Mouse (Mus musculus) heart, embryonic 15.5 days (tissue): ENCODE data around the gene Hnrnph1. TPM values are rescaled to one million over a fixed set of nuclear protein-coding genes. Genes with fewer than 3 reads are reported as not detected.

ENCODE experiments used
- ATAC-seq: fragments of 200-750 bp; cut with Nextera tagmentation; replicated peaks from 2 replicates; pipeline ENCODE4 v1.8.0; 2017; ENCODE audit warnings: low read depth, moderate TSS enrichment; ENCODE audit not compliant: insufficient number of reproducible peaks, insufficient read depth, low FRiP score
- H3K27ac ChIP-seq: fragments of 300-500 bp; sonication (generic); 2 replicates; pipeline ENCODE4 v1.5.1; 2015; ENCODE audit warnings: mild to moderate bottlenecking, inconsistent platforms
- H3K27me3 ChIP-seq: fragments of 300-500 bp; sonication (generic); 2 replicates; pipeline ENCODE4 v1.6.1; 2015; ENCODE audit warnings: inconsistent platforms
- H3K36me3 ChIP-seq: fragments of 300-500 bp; sonication (generic); 2 replicates; pipeline ENCODE4 v1.6.1; 2015; ENCODE audit warnings: mild to moderate bottlenecking, inconsistent platforms
- H3K4me1 ChIP-seq: fragments of 300-500 bp; sonication (generic); replicated peaks from 2 replicates; pipeline ENCODE4 v1.6.1; 2015; ENCODE audit warnings: inconsistent platforms
- H3K4me2 ChIP-seq: fragments of 300-500 bp; sonication (generic); 2 replicates; pipeline ENCODE4 v1.6.1; 2015; ENCODE audit warnings: inconsistent platforms, mild to moderate bottlenecking, moderate library complexity
- H3K4me3 ChIP-seq: fragments of 300-500 bp; sonication (generic); 2 replicates; pipeline ENCODE4 v1.5.1; 2015; ENCODE audit warnings: mild to moderate bottlenecking, inconsistent platforms
- H3K9ac ChIP-seq: fragments of 300-500 bp; sonication (generic); 2 replicates; pipeline ENCODE4 v1.6.1; 2015; ENCODE audit warnings: mild to moderate bottlenecking, inconsistent platforms
- H3K9me3 ChIP-seq: fragments of 300-500 bp; sonication (generic); replicated peaks from 2 replicates; pipeline ENCODE4 v1.6.1; 2016; ENCODE audit warnings: inconsistent platforms
- WGBS: fragments of 180-500 bp; shearing (Covaris S2); methylation state at CpG from one replicate; pipeline ENCODE4 v1.1.7; 2015; ENCODE audit warnings: mixed read lengths; 5-methylcytosine and 5-hydroxymethylcytosine counted together
- polyA plus RNA-seq: library from polyadenylated mRNA; unstranded; fragments of >200 nt; fragmentation: Nextera tagmentation; extraction: Ambion mirVana; gene quantifications from 2 replicates; pipeline ENCODE4 v1.2.1, GENCODE M21; 2015

The Hnrnph1 gene
- polyA plus RNA-seq, 1 experiment from 2014 or later = 190 TPM

GRCm38 (mm10) chr11:50415563-50416241 is 38.9 kb downstream of the Hnrnph1 start:
- Histone ChIP-seq H3K9me3 (no peaks in the 10 kb centered on the region), H3K4me3 (no peak overlapping the region), H3K4me1 (no peaks in the 10 kb centered on the region), H3K9ac (no peak overlapping the region), H3K27me3 (no peaks in the 10 kb centered on the region), H3K4me2 (no peak overlapping the region), H3K27ac (no peak overlapping the region), H3K36me3 (peaks cover 51% of the 10 kb centered on the region)
- no peak for ATAC-seq
- WGBS = 85% methylated on average over 6 of the region's 6 CpGs

GRCm38 (mm10) chr11:50417856-50418255 is 41.1 kb downstream of the Hnrnph1 start:
- peaks cover 49% of the 10 kb centered on the region for H3K36me3 ChIP-seq
- no peak overlapping the region for H3K4me3 ChIP-seq
- H3K9ac ChIP-seq = no peak overlapping the region
- peaks cover 10% of the 10 kb centered on the region for H3K4me1 ChIP-seq
- no peak overlapping the region for H3K27ac ChIP-seq
- H3K27me3 ChIP-seq = no peaks in the 10 kb centered on the region
- no peak overlapping the region for H3K4me2 ChIP-seq
- no peaks in the 10 kb centered on the region for H3K9me3 ChIP-seq
- ATAC-seq = no peak
- WGBS = 42% methylated on average over 2 of the region's 2 CpGs

GRCm38 (mm10) chr11:50421461-50421860 is 44.7 kb downstream of the Hnrnph1 start:
- no peak overlapping the region for H3K27ac ChIP-seq
- no peaks in the 10 kb centered on the region for H3K9me3 ChIP-seq
- ATAC-seq = peak; percentile 5; the same call in 1 of the 2 replicates
- peaks cover 35% of the 10 kb centered on the region for H3K36me3 ChIP-seq
- peak overlapping the region; percentile 66 for H3K4me2 ChIP-seq
- H3K4me3 ChIP-seq = peak overlapping the region; percentile 37
- 54% methylated on average over 5 of the region's 5 CpGs for WGBS
- H3K9ac ChIP-seq = no peak overlapping the region
- H3K27me3 ChIP-seq = no peaks in the 10 kb centered on the region
- H3K4me1 ChIP-seq = peaks cover 10% of the 10 kb centered on the region

GRCm38 (mm10) chr11:50421934-50422780 is 45.4 kb downstream of the Hnrnph1 start:
- ATAC-seq = peak; percentile 89
- peak overlapping the region; percentile 66 for H3K4me2 ChIP-seq
- H3K9me3 ChIP-seq = no peaks in the 10 kb centered on the region
- no peaks in the 10 kb centered on the region for H3K27me3 ChIP-seq
- no peak overlapping the region for H3K9ac ChIP-seq
- H3K4me3 ChIP-seq = peak overlapping the region; percentile 37
- peaks cover 10% of the 10 kb centered on the region for H3K4me1 ChIP-seq
- H3K36me3 ChIP-seq = peaks cover 28% of the 10 kb centered on the region
- 22% methylated on average over 22 of the region's 22 CpGs for WGBS
- no peak overlapping the region; the same call in 1 of the 2 replicates for H3K27ac ChIP-seq

GRCm38 (mm10) chr11:50426056-50426455 is 49.3 kb downstream of the Hnrnph1 start:
- Histone ChIP-seq H3K27ac (no peak overlapping the region), H3K9ac (no peak overlapping the region), H3K4me2 (no peak overlapping the region), H3K4me1 (peaks cover 14% of the 10 kb centered on the region), H3K4me3 (no peak overlapping the region), H3K27me3 (no peaks in the 10 kb centered on the region), H3K36me3 (0 out of 2 replicates have a peak, but pooled peaks cover 2% of the 10 kb centered on the region), H3K9me3 (no peaks in the 10 kb centered on the region)
- ATAC-seq = no peak
- WGBS = 91% methylated on average over 4 of the region's 4 CpGs

GRCm38 (mm10) chr11:50430277-50431133 is 53.7 kb downstream of the Hnrnph1 start, which contains the start of gene Rufy1:
TSS of gene Rufy1 (minus strand) at chr11:50431125.
- Histone ChIP-seq H3K9me3 (no peaks in the 10 kb centered on the region), H3K27me3 (no peaks in the 10 kb centered on the region), H3K9ac (peak within 1 kb of the TSS; percentile 85), H3K4me3 (peak within 1 kb of the TSS; percentile 70), H3K4me1 (peaks cover 8% of the 10 kb centered on the region), H3K27ac (peak within 1 kb of the TSS; percentile 95), H3K36me3 (no peaks in the 10 kb centered on the region), H3K4me2 (peak within 1 kb of the TSS; percentile 76)
- under 1% methylated on average over 90 of the region's 90 CpGs for WGBS
- ATAC-seq = peak; percentile 79

GRCm38 (mm10) chr11:50431134-50432068 is 54.6 kb downstream of the Hnrnph1 start:
- WGBS = 29% methylated on average over 32 of the region's 32 CpGs
- H3K27me3 ChIP-seq = no peaks in the 10 kb centered on the region
- H3K36me3 ChIP-seq = no peaks in the 10 kb centered on the region
- ATAC-seq = no peak
- peak overlapping the region; percentile 70 for H3K4me3 ChIP-seq
- H3K27ac ChIP-seq = peak overlapping the region; percentile 95
- H3K4me1 ChIP-seq = peaks cover 8% of the 10 kb centered on the region
- H3K9me3 ChIP-seq = no peaks in the 10 kb centered on the region
- H3K9ac ChIP-seq = peak overlapping the region; percentile 85
- peak overlapping the region; percentile 76 for H3K4me2 ChIP-seq

- Histone ChIP-seq H3K9me3 (no peaks in the 10 kb centered on the region), H3K9ac (no peak overlapping the region), H3K4me1 (peaks cover 8% of the 10 kb centered on the region), H3K4me3 (no peak overlapping the region), H3K36me3 (no peaks in the 10 kb centered on the region), H3K4me2 (no peak overlapping the region), H3K27me3 (no peaks in the 10 kb centered on the region), H3K27ac (no peak overlapping the region)
- 63% methylated on average over 3 of the region's 3 CpGs for WGBS
- no peak for ATAC-seq
Observed at GRCm38 (mm10) chr11:50432069-50432440, 55.3 kb downstream of the Hnrnph1 start.

GRCm38 (mm10) chr11:50432896-50433295 is 56.1 kb downstream of the Hnrnph1 start:
- no peak for ATAC-seq
- Histone ChIP-seq H3K4me1 (peaks cover 8% of the 10 kb centered on the region), H3K27me3 (no peaks in the 10 kb centered on the region), H3K4me2 (no peak overlapping the region), H3K9me3 (no peaks in the 10 kb centered on the region), H3K36me3 (no peaks in the 10 kb centered on the region), H3K27ac (no peak overlapping the region), H3K9ac (no peak overlapping the region), H3K4me3 (no peak overlapping the region)
- 88% methylated on average over 5 of the region's 5 CpGs for WGBS
